Mouse (Mus musculus): ENCODE results near the gene Gm5737. TPM values are rescaled to one million over a fixed set of nuclear protein-coding genes. Genes with fewer than 3 reads are reported as not detected.
A peak's percentile ranks its signal among the peaks of the same experiment; 100 is the strongest.

The Gm5737 gene
- not detected in 2 replicates for total RNA-seq (2017)

DNA sequence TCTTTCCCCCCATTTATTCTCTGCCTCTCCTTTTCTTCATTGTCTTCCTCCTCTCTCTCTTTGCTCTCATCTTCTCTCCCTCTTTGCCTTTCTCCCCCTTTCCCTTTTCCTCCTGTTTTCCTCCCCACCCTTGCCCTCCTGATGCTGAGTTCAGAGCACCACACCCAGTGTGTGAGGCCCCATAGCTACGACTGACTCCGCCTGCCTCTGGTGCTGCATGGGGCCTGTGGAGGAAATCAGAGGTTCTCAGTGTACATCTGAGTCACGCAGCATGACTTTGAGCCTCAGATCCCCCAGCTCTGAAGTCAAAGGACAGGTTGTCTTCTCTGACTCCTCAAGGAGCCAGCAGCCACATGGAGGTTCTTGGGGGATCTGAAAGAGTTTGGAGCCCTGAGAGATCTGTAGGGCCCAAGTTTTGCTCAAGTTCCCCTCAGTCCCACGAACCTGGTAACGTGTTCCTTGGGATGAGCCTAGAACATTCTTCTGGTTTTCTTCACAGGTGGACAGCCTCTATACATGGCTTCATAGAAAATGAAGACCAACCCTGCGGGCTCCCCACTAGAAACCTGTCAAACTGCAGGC, at the start of gene Gm5737:
Gene Gm5737 (plus strand): TSS at position 532 of the 582 bp plus-strand sequence.
- no peak for ATAC-seq (ENCODE audit: extremely low read depth, insufficient number of reproducible peaks, low FRiP score, poor library complexity, severe bottlenecking)

- ATAC-seq (ENCODE audit: extremely low read depth, insufficient number of reproducible peaks, low FRiP score, poor library complexity, severe bottlenecking), result no peak
Measured at GRCm38 (mm10) chr7:120767369-120767768, 44.8 kb upstream of the Gm5737 start.

DNA sequence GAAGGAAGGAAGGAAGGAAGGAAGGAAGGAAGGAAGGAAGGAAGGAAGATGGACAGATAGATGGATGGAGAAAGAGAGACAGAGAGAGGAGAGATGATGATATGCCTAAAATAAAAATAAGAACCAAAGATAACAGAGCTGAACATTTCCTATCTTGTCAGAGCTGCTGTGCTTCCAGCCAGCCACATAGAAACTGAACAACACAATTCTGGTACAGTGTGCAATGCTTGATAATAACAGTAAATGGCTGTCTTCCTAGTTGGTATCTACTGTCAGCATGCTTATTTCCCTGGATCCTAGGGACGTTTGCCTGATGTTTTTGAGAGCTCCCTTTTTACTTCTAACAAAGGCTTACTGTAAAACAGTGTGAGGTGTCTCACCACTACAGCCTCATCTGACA, 40.8 kb upstream of the Gm5737 start:
- ATAC-seq (ENCODE audit: extremely low read depth, insufficient number of reproducible peaks, low FRiP score, poor library complexity, severe bottlenecking), result no peak

DNA sequence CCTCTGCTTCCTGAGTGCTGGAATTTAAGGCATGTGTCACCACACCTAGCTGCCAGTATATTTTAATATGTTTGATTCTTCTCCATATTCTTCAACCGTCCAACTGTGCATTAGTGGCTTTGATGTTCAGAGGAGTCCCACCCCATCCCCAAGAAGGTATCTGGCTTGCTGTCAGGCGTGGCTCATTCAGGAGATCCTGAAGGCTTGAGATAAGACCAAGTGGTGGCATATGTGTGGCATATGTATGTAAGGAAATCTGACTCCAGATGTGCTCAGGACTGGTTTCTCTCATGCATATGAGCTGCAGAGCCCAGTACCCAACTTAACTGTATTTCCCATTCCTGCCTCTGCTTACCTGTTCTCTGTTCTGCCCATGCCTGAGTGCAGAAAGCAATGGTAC, 34.2 kb upstream of the Gm5737 start:
- no peak for ATAC-seq (ENCODE audit: extremely low read depth, insufficient number of reproducible peaks, low FRiP score, poor library complexity, severe bottlenecking)

- no peak for ATAC-seq (ENCODE audit: extremely low read depth, insufficient number of reproducible peaks, low FRiP score, poor library complexity, severe bottlenecking)
Measured at GRCm38 (mm10) chr7:120795544-120795943, 16.6 kb upstream of the Gm5737 start.

DNA sequence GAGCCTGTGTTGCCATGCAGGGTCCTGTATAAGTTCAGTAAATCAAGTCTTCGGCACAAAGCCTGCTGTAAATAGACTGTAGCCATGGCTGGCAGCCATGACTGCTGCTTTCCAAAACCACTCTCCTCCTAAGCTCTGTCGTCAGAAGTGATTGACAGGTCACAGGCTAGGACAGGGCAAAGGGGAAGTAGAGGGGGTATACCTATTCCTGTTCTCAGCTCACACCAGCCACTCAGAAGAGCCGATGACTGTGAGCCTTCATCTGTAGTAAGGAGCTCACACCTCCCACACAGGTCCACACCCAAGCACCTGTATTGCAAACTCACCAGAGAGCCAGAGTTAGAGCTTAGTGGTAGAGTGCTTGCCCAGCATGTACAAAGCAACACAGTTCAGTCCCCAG, 15.8 kb upstream of the Gm5737 start:
- no peak for ATAC-seq (ENCODE audit: extremely low read depth, insufficient number of reproducible peaks, low FRiP score, poor library complexity, severe bottlenecking)

DNA sequence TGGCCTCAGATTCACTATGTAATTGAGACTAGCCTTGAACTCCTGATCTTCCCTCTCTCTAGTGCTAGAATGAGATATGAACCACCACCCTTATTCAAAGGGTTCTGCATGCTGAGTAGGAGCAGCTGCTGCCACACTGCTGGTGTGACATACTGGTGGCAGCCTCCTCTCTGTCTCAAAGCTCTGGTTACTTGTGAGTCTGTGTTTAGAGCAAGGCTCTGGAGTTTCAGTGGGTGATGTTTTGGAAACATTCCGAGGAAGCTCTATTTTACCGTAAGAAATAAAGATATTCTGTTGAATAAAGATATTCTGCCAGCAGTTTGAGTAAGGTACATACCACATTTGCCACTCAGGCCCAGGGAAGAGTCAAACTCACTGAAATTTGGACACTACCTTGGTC, 8.9 kb upstream of the Gm5737 start:
- no peak for ATAC-seq (ENCODE audit: extremely low read depth, insufficient number of reproducible peaks, low FRiP score, poor library complexity, severe bottlenecking)

DNA sequence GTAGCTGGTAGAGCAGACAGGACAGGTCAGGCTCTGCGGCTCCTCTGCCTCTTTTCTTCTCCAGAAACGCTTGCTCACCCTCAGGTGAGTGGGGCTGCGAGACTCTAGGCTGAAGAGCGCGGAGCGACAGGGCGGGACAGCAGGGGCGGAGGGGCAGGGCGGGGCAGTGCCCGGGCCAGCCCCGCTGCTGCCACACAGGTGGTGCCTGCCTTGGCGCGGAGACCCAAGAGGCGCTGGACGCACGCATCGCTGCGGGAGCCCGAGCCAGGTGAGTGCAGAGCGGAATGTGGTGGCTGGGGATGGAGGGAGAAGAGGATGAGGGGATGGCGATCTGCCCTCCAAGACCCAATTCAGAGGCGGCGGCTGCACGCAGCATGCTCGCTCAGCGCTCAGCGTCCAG, 2.5 kb upstream of the Gm5737 start:
- ATAC-seq (ENCODE audit: extremely low read depth, insufficient number of reproducible peaks, low FRiP score, poor library complexity, severe bottlenecking), result no peak

- ATAC-seq (ENCODE audit: extremely low read depth, insufficient number of reproducible peaks, low FRiP score, poor library complexity, severe bottlenecking), result no peak
Measured at GRCm38 (mm10) chr7:120817552-120817951, 5.4 kb downstream of the Gm5737 start.

DNA sequence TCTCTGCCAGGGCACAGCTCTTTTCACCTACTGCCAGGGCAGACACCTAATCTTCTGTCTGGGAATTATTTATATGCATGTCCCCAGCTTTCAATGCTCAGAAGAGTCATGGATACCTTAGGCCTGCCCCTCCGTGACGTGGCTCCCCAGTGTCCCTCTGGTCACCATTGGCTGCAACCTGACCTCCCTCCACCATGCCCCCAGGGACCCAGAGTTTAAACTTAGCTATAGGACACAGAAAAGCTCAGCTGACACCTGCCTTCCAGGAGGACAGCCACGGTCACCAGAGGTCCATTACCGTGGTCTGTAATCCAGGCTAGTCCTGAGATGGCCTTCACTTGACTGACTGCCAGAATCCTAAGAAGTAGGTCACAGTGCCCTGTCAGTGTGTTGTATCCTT, 7.2 kb downstream of the Gm5737 start:
- ATAC-seq (ENCODE audit: extremely low read depth, insufficient number of reproducible peaks, low FRiP score, poor library complexity, severe bottlenecking), result no peak

- ATAC-seq (ENCODE audit: extremely low read depth, insufficient number of reproducible peaks, low FRiP score, poor library complexity, severe bottlenecking), result peak; percentile 65
Measured at GRCm38 (mm10) chr7:120823248-120823647, 11.1 kb downstream of the Gm5737 start.

DNA sequence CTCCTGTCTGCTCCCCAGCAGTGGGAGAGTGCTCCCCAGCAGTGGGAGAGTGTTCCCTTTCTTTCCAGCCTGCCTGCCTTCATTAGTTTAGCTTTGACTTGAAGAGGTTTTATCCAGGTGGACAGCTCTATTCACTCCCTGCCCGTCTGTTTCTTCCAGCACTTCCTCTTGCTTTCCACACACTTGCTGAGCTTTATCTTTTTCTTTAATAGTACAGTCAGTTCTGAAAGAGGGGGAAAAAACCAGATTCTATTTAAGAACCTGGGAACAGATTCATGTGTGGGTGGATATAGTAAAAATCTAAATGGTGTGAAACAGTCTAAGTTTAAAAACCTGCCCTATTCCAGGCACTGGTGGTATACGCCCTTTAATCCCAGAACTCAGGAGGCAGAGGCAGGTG, 12.9 kb downstream of the Gm5737 start:
- ATAC-seq (ENCODE audit: extremely low read depth, insufficient number of reproducible peaks, low FRiP score, poor library complexity, severe bottlenecking), result no peak

- ATAC-seq (ENCODE audit: extremely low read depth, insufficient number of reproducible peaks, low FRiP score, poor library complexity, severe bottlenecking), result no peak
Measured at GRCm38 (mm10) chr7:120826408-120826807, 14.2 kb downstream of the Gm5737 start.

- peak; percentile 15; the same call in 1 of the 2 replicates for ATAC-seq (ENCODE audit: extremely low read depth, insufficient number of reproducible peaks, low FRiP score, poor library complexity, severe bottlenecking)
Measured at GRCm38 (mm10) chr7:120830431-120831381, 18.5 kb downstream of the Gm5737 start.

GRCm38 (mm10) chr7:120834426-120834825, 22.3 kb downstream of the Gm5737 start:
- ATAC-seq (ENCODE audit: extremely low read depth, insufficient number of reproducible peaks, low FRiP score, poor library complexity, severe bottlenecking), result 0 out of 2 replicates have a peak, but pooled peaks have one; percentile 21

GRCm38 (mm10) chr7:120834863-120835372, 22.8 kb downstream of the Gm5737 start:
- peak; percentile 68 for ATAC-seq (ENCODE audit: extremely low read depth, insufficient number of reproducible peaks, low FRiP score, poor library complexity, severe bottlenecking)

DNA sequence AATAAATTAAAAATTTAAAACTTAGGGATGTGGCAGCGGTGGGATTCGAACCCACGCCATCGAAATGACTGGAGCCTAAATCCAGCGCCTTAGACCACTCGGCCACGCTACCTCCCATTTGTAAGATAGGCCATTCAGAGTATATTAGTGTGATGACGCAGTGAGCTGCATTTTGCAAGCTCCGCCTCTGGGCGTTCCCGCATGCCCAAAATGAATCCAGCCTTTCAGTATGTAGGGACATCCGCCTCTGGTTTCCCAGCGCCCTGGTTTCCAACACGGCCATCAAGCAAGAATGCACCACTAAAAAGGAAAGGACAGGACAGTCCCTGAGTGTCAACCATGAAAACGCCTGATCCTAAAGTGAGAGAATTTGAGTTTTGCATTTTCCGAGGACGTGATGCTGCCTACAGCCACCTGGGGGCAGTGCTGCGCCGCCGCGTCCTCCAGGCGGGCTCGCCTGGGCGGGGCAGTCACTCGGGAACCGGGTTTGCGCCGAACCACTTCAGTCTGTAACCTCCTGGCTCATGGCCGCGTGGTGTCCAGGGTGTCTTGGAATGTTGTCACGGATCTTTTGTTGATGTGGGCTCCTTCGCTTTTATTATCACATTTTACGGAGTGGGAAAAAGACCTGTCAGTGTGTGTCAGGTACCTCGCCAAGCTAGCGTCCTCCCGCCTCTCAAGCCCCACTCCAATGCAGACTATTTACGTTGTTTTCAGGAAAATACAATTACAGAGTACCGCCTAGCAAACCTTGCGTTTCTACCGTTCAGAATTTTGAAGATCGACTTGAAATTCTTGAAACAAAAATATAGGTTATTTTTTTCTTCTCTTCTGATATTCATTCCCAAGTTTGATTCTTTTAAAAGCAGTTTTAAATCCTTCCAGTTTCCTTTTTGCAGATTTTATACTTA, 23.5 kb downstream of the Gm5737 start:
- peak; percentile 74 for ATAC-seq (ENCODE audit: extremely low read depth, insufficient number of reproducible peaks, low FRiP score, poor library complexity, severe bottlenecking)

DNA sequence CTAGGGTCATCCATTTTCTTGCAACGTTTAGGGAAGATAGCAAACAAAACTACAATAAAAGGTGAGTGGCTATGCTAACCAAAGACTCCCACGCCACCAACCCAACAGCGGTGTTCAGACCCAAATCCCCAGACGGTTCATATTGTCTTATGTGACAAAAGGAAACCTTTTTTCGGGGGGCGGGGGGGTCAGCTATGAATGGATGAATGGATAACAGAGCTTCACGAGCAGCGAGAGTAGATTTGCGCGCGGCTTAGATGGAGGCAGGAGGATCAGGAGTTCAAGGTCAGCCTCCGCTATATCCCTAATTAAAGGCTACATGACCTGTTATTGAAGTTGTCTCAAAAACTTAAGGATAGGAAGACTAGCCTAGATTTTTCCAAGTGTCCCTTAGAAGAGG, 24.2 kb downstream of the Gm5737 start:
- ATAC-seq (ENCODE audit: extremely low read depth, insufficient number of reproducible peaks, low FRiP score, poor library complexity, severe bottlenecking), result no peak

All from neutrophil, adult 5-6 weeks (primary cell).